Mouse (Mus musculus) cortical plate, adult 2 months (tissue): ENCODE measurements at regions not wholly inside any gene's neighbourhood (a gene's known extent, or its start where the extent isn't known, plus 50 kb on each side); places are given as distances from the start of the nearest gene placed in this dataset.

ENCODE experiments used
- CTCF ChIP-seq: fragments of 200-500 bp; IDR thresholded peaks from 2 replicates; pipeline ENCODE4 v1.5.1; 2011; ENCODE audit warnings: mild to moderate bottlenecking, control low read depth, low read length; ENCODE audit not compliant: insufficient read depth; ENCODE audit errors: extremely low read depth
- POLR2A ChIP-seq: fragments of 200-500 bp; IDR thresholded peaks from 2 replicates; pipeline ENCODE4 v1.6.1; 2011; ENCODE audit warnings: mild to moderate bottlenecking, low read length, control low read depth; ENCODE audit not compliant: insufficient read depth; ENCODE audit errors: extremely low read depth

DNA sequence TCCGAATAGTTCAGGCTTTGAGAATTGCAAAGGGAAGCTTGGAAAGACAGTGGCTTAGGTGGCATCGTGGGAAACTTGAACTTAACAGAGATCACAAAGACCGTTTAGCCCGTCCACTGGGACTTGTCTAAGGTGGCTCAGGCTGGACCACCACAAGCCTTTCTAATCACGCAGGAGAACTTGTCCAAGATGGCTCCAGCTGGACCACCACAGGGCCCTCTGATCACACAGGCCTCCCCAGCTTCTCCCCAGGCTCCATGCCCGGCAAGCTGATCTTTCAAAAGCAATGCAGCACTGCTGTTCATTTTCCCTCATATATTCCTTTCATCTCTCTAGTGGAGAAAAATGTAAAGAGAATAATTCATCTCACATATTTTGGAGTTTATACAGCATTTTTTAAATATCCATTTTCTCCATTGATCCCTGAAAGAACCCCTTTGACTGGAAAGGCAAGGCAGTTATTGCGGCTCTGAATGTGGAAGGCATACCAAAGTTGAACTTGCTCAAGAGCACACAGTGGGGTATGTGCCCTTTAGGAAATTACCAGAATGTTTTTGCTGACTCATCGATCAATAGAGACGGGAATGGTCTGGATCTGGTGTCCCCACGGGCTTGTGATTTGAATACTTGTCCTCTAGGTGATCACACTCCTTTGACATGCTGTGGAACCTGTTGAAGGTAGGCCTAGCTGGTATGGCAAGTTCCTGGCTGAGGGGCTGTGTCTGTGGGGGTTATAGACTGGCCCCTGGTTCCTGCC lies 189.9 kb downstream of the Mycn start:
- no peak for TF ChIP-seq CTCF
- no peak for TF ChIP-seq POLR2A
